Comparison of ENCODE assay signal across 8 mouse cellular contexts in genomic region chr14:45316927-45317326, GRCm38 (mm10). TPM values are rescaled to one million over a fixed set of nuclear protein-coding genes. Genes with fewer than 3 reads are reported as not detected.
DNase-seq lines count a peak whose midpoint lies in the region; ATAC-seq and TF ChIP-seq lines count a peak whose summit lies in the region.
"Had no signal": no experiment of that assay in that cellular context is flagged by ENCODE, and none has a peak within 500 bp of the region (broad histone marks: within the 10 kb centered on the region; RNA-seq: fewer than 3 reads in every experiment).

No protein-coding gene starts in this region.

- TF ChIP-seq CTCF in stomach, postnatal 0 days (IDR thresholded peaks at IDR 0.05; ENCODE audit: low read depth): no peak

- H3K4me1 ChIP-seq in lung, embryonic 16.5 days (replicated peaks; ENCODE audit: control insufficient read depth, insufficient read depth, low read length): peaks cover 16% of the 10 kb centered on the region
- H3K4me1 ChIP-seq in forebrain, embryonic 12.5 days: peaks cover 11% of the 10 kb centered on the region
- H3K4me1 ChIP-seq in liver, embryonic 12.5 days: peaks cover 74% of the 10 kb centered on the region
- H3K4me1 ChIP-seq in stomach, postnatal 0 days (replicated peaks; ENCODE audit: control insufficient read depth, insufficient read depth): no peaks in the 10 kb centered on the region

- DNase-seq in lung, postnatal 4 days: no peak
- no peak for DNase-seq in stomach, postnatal 0 days (ENCODE audit: low spot score)
- no peak for DNase-seq in thymus, postnatal 25 days
- no peak for DNase-seq in adrenal gland, adult 2 months
- DNase-seq: adrenal gland, postnatal 10 days had no signal

- peak overlapping the region; percentile 87; the same call in 1 of the 2 replicates for H3K9ac ChIP-seq in lung, embryonic 16.5 days (ENCODE audit: low read length)
- peak overlapping the region; percentile 89; the same call in 1 of the 2 replicates for H3K9ac ChIP-seq in forebrain, embryonic 12.5 days
- H3K9ac ChIP-seq in liver, embryonic 12.5 days: peak overlapping the region; percentile 94
- H3K9ac ChIP-seq in stomach, postnatal 0 days (ENCODE audit: low read length): peak overlapping the region; percentile 91; the same call in 1 of the 2 replicates

- ATAC-seq in lung, embryonic 16.5 days (ENCODE audit: low read depth): no peak
- ATAC-seq in forebrain, embryonic 12.5 days (ENCODE audit: low FRiP score): no peak
- ATAC-seq in liver, embryonic 12.5 days: no peak
- ATAC-seq in stomach, postnatal 0 days (ENCODE audit: low FRiP score, low TSS enrichment): no peak

- H3K4me2 ChIP-seq in lung, embryonic 16.5 days (ENCODE audit: low read depth, low read length): peak overlapping the region; percentile 84
- peak overlapping the region; percentile 73 for H3K4me2 ChIP-seq in forebrain, embryonic 12.5 days
- H3K4me2 ChIP-seq in liver, embryonic 12.5 days: peak overlapping the region; percentile 92
- H3K4me2 ChIP-seq in stomach, postnatal 0 days (replicated peaks; ENCODE audit: low read depth): peak overlapping the region; percentile 91

- WGBS in lung, embryonic 16.5 days: 62% methylated on average over 5 of the region's 5 CpGs
- 84% methylated on average over 5 of the region's 5 CpGs for WGBS in forebrain, embryonic 12.5 days
- WGBS in liver, embryonic 12.5 days (ENCODE audit: insufficient replicate concordance): 21% methylated on average over 5 of the region's 5 CpGs
- WGBS in stomach, postnatal 0 days: 69% methylated on average over 5 of the region's 5 CpGs

- TF ChIP-seq EP300 in stomach, postnatal 0 days (optimal IDR thresholded peaks at IDR 0.05): no peak

- H3K9me3 ChIP-seq in lung, embryonic 16.5 days (ENCODE audit: control insufficient read depth, low read length): no peaks in the 10 kb centered on the region
- H3K9me3 ChIP-seq in forebrain, embryonic 12.5 days: no peaks in the 10 kb centered on the region
- H3K9me3 ChIP-seq in liver, embryonic 12.5 days (replicated peaks): no peaks in the 10 kb centered on the region
- no peaks in the 10 kb centered on the region for H3K9me3 ChIP-seq in stomach, postnatal 0 days (ENCODE audit: control insufficient read depth, low read length)

- no peaks in the 10 kb centered on the region for H3K27me3 ChIP-seq in lung, embryonic 16.5 days (ENCODE audit: control insufficient read depth, insufficient read depth, low read depth, low read length)
- H3K27me3 ChIP-seq in forebrain, embryonic 12.5 days: 0 out of 2 replicates have a peak, but pooled peaks cover 1% of the 10 kb centered on the region
- no peaks in the 10 kb centered on the region for H3K27me3 ChIP-seq in liver, embryonic 12.5 days (replicated peaks)
- H3K27me3 ChIP-seq in stomach, postnatal 0 days (ENCODE audit: control insufficient read depth, insufficient read depth, low read length): no peaks in the 10 kb centered on the region

- H3K4me3 ChIP-seq in lung, embryonic 16.5 days (ENCODE audit: low read length): peak overlapping the region; percentile 81
- H3K4me3 ChIP-seq in forebrain, embryonic 12.5 days (replicated peaks): peak overlapping the region; percentile 90
- H3K4me3 ChIP-seq in liver, embryonic 12.5 days: peak overlapping the region; percentile 96
- H3K4me3 ChIP-seq in stomach, postnatal 0 days (ENCODE audit: low read depth, low read length): peak overlapping the region; percentile 93; the same call in 1 of the 2 replicates

- no peaks in the 10 kb centered on the region for H3K36me3 ChIP-seq in lung, embryonic 16.5 days (ENCODE audit: control insufficient read depth, insufficient read depth, low read length)
- no peaks in the 10 kb centered on the region for H3K36me3 ChIP-seq in forebrain, embryonic 12.5 days (replicated peaks)
- H3K36me3 ChIP-seq in liver, embryonic 12.5 days: peaks cover 5% of the 10 kb centered on the region; the same call in 1 of the 2 replicates
- no peaks in the 10 kb centered on the region for H3K36me3 ChIP-seq in stomach, postnatal 0 days (ENCODE audit: control insufficient read depth, insufficient read depth, low read length)

- H3K27ac ChIP-seq in lung, embryonic 16.5 days (ENCODE audit: low read length): no peak overlapping the region
- no peak overlapping the region for H3K27ac ChIP-seq in forebrain, embryonic 12.5 days
- peak overlapping the region; percentile 92; the same call in 1 of the 2 replicates for H3K27ac ChIP-seq in liver, embryonic 12.5 days
- H3K27ac ChIP-seq in stomach, postnatal 0 days (replicated peaks): no peak overlapping the region

RNA-seq across cellular contexts. Expression of gene Ero1l, which starts 1.6 kb away (rescaled TPM):
- 29.8 and 31.1 TPM in 2 replicates for polyA plus RNA-seq in lung, embryonic 16.5 days (2015; fragmentation: Nextera tagmentation; extraction: Ambion mirVana)
- 36.7 and 37.8 TPM in 2 replicates for polyA plus RNA-seq in forebrain, embryonic 12.5 days (2016; fragmentation: Nextera tagmentation; extraction: Ambion mirVana)
- 51.1 and 56.7 TPM in 2 replicates for polyA plus RNA-seq in liver, embryonic 12.5 days (2016; fragmentation: Nextera tagmentation; extraction: Ambion mirVana)
- polyA plus RNA-seq in stomach, postnatal 0 days (2015; fragmentation: Nextera tagmentation; extraction: Ambion mirVana): 46.5 and 55.6 TPM in 2 replicates
- total RNA-seq in adrenal gland, adult 2 months (2021): 10 to 100 TPM; 34.7 to 39.3 TPM
- 2.7 and 4.2 TPM in 2 replicates for polyA plus RNA-seq in adrenal gland, adult 2 months (2012; rRNA removed)

RNA-seq across cellular contexts. Expression of gene Psmc6, which starts 12.7 kb away (rescaled TPM):
- 147 and 150 TPM in 2 replicates for polyA plus RNA-seq in lung, embryonic 16.5 days (2015; fragmentation: Nextera tagmentation; extraction: Ambion mirVana)
- 221 and 226 TPM in 2 replicates for polyA plus RNA-seq in forebrain, embryonic 12.5 days (2016; fragmentation: Nextera tagmentation; extraction: Ambion mirVana)
- polyA plus RNA-seq in liver, embryonic 12.5 days (2016; fragmentation: Nextera tagmentation; extraction: Ambion mirVana): 130 and 131 TPM in 2 replicates
- 94.4 and 94.9 TPM in 2 replicates for polyA plus RNA-seq in stomach, postnatal 0 days (2015; fragmentation: Nextera tagmentation; extraction: Ambion mirVana)
- total RNA-seq in adrenal gland, adult 2 months (2021): 100 to 1,000 TPM; 104 to 142 TPM
- 4.5 and 5.7 TPM in 2 replicates for polyA plus RNA-seq in adrenal gland, adult 2 months (2012; rRNA removed)

RNA-seq across cellular contexts. Expression of gene Styx, which starts 34.0 kb away (rescaled TPM):
- polyA plus RNA-seq in lung, embryonic 16.5 days (2015; fragmentation: Nextera tagmentation; extraction: Ambion mirVana): 57.5 and 61.9 TPM in 2 replicates
- polyA plus RNA-seq in forebrain, embryonic 12.5 days (2016; fragmentation: Nextera tagmentation; extraction: Ambion mirVana): 42.2 and 45.8 TPM in 2 replicates
- polyA plus RNA-seq in liver, embryonic 12.5 days (2016; fragmentation: Nextera tagmentation; extraction: Ambion mirVana): 30.0 and 30.3 TPM in 2 replicates
- 48.8 and 50.6 TPM in 2 replicates for polyA plus RNA-seq in stomach, postnatal 0 days (2015; fragmentation: Nextera tagmentation; extraction: Ambion mirVana)
- 10 to 100 TPM; 26.2 to 28.1 TPM for total RNA-seq in adrenal gland, adult 2 months (2021)
- polyA plus RNA-seq in adrenal gland, adult 2 months (2012; rRNA removed): 22.3 and 24.1 TPM in 2 replicates

Comparison
In these comparisons a context has a peak if more than half of its experiments do, and no peak if none do; other contexts are left out.
1. RNA of gene Psmc6, which starts 12.7 kb away (polyA plus RNA-seq): 221 to 226 TPM in forebrain, embryonic 12.5 days, 147 to 150 TPM in lung, embryonic 16.5 days, 130 to 131 TPM in liver, embryonic 12.5 days and 94.4 to 94.9 TPM in stomach, postnatal 0 days; 4.5 to 5.7 TPM in adrenal gland, adult 2 months; every median in the first group is over 10 times any median in the second.
2. Peak in every context shown above with its lines, with median percentiles within 50 percentile points of each other: H3K4me2 ChIP-seq, H3K4me3 ChIP-seq and H3K9ac ChIP-seq.